Mouse (Mus musculus): ENCODE results near the gene Cd209g. TPM values are rescaled to one million over a fixed set of nuclear protein-coding genes. Genes with fewer than 3 reads are reported as not detected.

The Cd209g gene
- polyA plus RNA-seq, 1 experiment: 6.5 TPM

DNA sequence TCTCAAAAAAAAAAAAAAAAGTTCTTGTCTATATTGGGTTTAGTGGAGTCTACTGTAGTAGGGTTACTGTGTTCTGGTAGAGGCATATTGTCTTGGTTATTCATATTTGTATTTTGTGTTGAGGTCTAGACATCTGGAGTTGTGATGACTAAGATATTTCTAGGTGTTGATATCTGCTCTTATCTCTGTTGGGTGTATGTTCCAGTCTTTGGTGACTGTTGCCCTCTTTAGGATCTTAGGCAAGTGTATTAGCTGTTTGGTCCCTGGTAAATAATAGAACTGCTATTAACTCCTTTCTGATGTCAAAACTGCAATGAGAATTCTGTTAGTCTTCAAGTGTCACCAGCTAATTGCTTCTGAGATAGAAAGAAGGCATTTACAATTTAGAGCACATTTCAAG is 21.0 kb downstream of the Cd209g start:
- Histone ChIP-seq H3K36me3 (ENCODE audit: control insufficient read depth, insufficient read depth, low read length) (no peaks in the 10 kb centered on the region), H3K27me3 (replicated peaks; ENCODE audit: control insufficient read depth, insufficient read depth, low read length) (no peaks in the 10 kb centered on the region)
- DNase-seq: no peak

GRCm38 (mm10) chr8:4162786-4163185 is 28.9 kb downstream of the Cd209g start:
- TF ChIP-seq CTCF (conservative IDR thresholded peaks at IDR 0.05; ENCODE audit: insufficient read depth, insufficient read length, low read depth, low read length): no peak
- TF ChIP-seq POLR2A (IDR thresholded peaks at IDR 0.05; ENCODE audit: low read depth, low read length): no peak
- Histone ChIP-seq H3K27me3 (replicated peaks; ENCODE audit: control insufficient read depth, insufficient read depth, low read length) (no peaks in the 10 kb centered on the region), H3K27ac (ENCODE audit: insufficient read depth, low read depth, low read length) (no peak overlapping the region), H3K4me1 (ENCODE audit: control insufficient read depth, insufficient read depth, low read length) (peaks cover 4% of the 10 kb centered on the region), H3K4me3 (ENCODE audit: insufficient read depth, low read depth, low read length) (no peak overlapping the region), H3K36me3 (ENCODE audit: control insufficient read depth, insufficient read depth, low read length) (no peaks in the 10 kb centered on the region)
- no peak for DNase-seq
- WGBS: 52% methylated on average over 4 of the region's 4 CpGs

More for the DNA sequence above, 21.0 kb downstream of the Cd209g start:
- no peak overlapping the region for H3K4me3 ChIP-seq (ENCODE audit: insufficient read depth, low read depth, low read length)
- TF ChIP-seq POLR2A (IDR thresholded peaks at IDR 0.05; ENCODE audit: low read depth, low read length): no peak
- TF ChIP-seq CTCF (conservative IDR thresholded peaks at IDR 0.05; ENCODE audit: insufficient read depth, insufficient read length, low read depth, low read length): no peak
- H3K4me1 ChIP-seq (ENCODE audit: control insufficient read depth, insufficient read depth, low read length): no peaks in the 10 kb centered on the region
- no peak overlapping the region for H3K27ac ChIP-seq (ENCODE audit: insufficient read depth, low read depth, low read length)

- Histone ChIP-seq H3K4me1 (ENCODE audit: control insufficient read depth, insufficient read depth, low read length) (peaks cover 7% of the 10 kb centered on the region), H3K27ac (ENCODE audit: insufficient read depth, low read depth, low read length) (no peak overlapping the region), H3K27me3 (replicated peaks; ENCODE audit: control insufficient read depth, insufficient read depth, low read length) (no peaks in the 10 kb centered on the region), H3K36me3 (ENCODE audit: control insufficient read depth, insufficient read depth, low read length) (no peaks in the 10 kb centered on the region), H3K4me3 (ENCODE audit: insufficient read depth, low read depth, low read length) (peak overlapping the region; percentile 59)
- no peak for DNase-seq
- no peak for TF ChIP-seq POLR2A (IDR thresholded peaks at IDR 0.05; ENCODE audit: low read depth, low read length)
- WGBS: 6% methylated on average over 13 of the region's 13 CpGs
Observed at GRCm38 (mm10) chr8:4165176-4165851, 31.4 kb downstream of the Cd209g start.

DNA sequence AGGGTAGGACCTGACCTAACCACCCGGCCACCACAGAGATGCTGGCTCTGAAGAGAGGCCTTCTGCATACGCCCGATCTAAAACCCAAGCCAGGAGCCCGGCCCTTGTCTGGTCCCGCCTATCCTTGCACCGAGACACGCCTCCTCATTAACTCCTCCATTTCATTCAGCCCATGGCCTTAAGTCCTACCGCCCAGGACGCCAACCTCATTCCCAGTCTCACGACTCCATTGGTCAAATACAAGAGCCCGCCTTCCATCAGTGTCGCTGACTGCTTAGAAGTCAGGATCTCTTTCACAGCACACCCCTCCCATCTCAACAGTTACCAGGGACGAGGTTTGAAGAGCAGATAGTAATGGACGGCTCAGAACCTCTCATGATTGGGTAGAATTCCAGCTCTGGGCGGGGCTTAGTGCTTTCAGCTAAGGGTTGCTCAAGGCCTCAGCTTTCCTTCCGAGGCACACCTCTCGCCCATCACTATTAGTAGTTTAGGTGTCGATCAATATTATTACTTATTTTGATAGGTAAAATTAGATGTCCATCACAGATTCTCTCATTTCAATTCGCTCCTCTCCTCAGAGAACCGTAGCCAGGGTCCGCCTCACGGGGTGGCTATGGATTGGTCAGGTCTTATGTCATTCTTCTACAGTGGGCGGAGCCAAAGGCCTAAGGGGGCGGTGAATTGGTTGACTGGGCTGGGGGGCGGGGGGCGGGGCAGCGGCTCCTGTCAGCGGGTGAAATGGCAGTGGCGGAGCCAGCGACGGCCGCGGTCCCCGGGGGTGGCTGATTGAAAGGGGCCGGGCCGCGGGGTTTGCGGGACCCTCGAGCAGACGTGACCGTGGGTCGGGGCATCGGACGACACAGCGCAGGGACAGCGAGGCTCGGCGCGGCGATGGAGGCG is 32.2 kb downstream of the Cd209g start, which contains the start of gene Evi5l:
Evi5l (plus strand) TSS at position 716 of the 900 bp plus-strand sequence.
- WGBS: under 1% methylated on average over 51 of the region's 51 CpGs
- TF ChIP-seq POLR2A (IDR thresholded peaks at IDR 0.05; ENCODE audit: low read depth, low read length): no peak
- no peak for TF ChIP-seq CTCF (conservative IDR thresholded peaks at IDR 0.05; ENCODE audit: insufficient read depth, insufficient read length, low read depth, low read length)
- Histone ChIP-seq H3K36me3 (ENCODE audit: control insufficient read depth, insufficient read depth, low read length) (no peaks in the 10 kb centered on the region), H3K4me1 (ENCODE audit: control insufficient read depth, insufficient read depth, low read length) (peaks cover 7% of the 10 kb centered on the region), H3K27me3 (replicated peaks; ENCODE audit: control insufficient read depth, insufficient read depth, low read length) (no peaks in the 10 kb centered on the region), H3K27ac (ENCODE audit: insufficient read depth, low read depth, low read length) (no peak within 1 kb of the TSS), H3K4me3 (ENCODE audit: insufficient read depth, low read depth, low read length) (peak within 1 kb of the TSS; percentile 69)
- peak; percentile 100 for DNase-seq

DNA sequence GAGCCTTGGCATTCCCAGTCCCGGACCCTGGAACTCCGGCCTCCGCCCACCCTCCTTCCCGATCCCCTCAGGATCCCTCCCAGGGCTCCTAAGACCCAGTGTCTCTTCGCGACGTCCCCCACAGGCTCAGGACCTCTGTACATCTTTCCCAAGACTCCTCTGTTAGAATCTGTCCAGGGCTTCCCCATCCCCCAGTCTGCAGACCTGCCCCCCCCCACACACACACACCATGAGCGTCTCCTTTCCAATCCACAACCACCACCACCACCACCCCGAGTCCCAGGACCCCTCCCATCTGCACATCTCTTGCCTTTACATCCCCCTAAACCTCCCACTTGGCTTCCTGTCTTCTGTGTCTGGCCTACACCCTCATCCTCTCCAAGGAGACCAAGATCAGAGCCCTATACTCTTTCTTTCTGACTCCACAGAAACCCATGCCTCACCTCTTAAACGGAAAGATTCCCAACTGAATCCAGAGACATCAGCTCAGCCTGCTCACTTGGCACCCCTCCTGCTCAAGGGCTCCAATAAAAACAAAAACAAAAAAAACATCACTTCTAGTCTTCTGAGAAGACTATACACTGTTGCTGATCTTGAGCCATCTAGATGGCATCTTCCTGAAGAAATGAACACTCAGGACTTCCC is 33.1 kb downstream of the Cd209g start:
- Histone ChIP-seq H3K36me3 (ENCODE audit: control insufficient read depth, insufficient read depth, low read length) (no peaks in the 10 kb centered on the region), H3K4me3 (ENCODE audit: insufficient read depth, low read depth, low read length) (peak overlapping the region; percentile 69), H3K27ac (ENCODE audit: insufficient read depth, low read depth, low read length) (no peak overlapping the region), H3K4me1 (ENCODE audit: control insufficient read depth, insufficient read depth, low read length) (peaks cover 7% of the 10 kb centered on the region), H3K27me3 (replicated peaks; ENCODE audit: control insufficient read depth, insufficient read depth, low read length) (no peaks in the 10 kb centered on the region)
- DNase-seq: no peak
- WGBS: 6% methylated on average over 10 of the region's 10 CpGs
- TF ChIP-seq POLR2A (IDR thresholded peaks at IDR 0.05; ENCODE audit: low read depth, low read length) (no peak), CTCF (conservative IDR thresholded peaks at IDR 0.05; ENCODE audit: insufficient read depth, insufficient read length, low read depth, low read length) (no peak)

GRCm38 (mm10) chr8:4167918-4168317 is 34.0 kb downstream of the Cd209g start:
- Histone ChIP-seq H3K27ac (ENCODE audit: insufficient read depth, low read depth, low read length) (no peak overlapping the region), H3K4me1 (ENCODE audit: control insufficient read depth, insufficient read depth, low read length) (peaks cover 7% of the 10 kb centered on the region), H3K4me3 (ENCODE audit: insufficient read depth, low read depth, low read length) (no peak overlapping the region), H3K36me3 (ENCODE audit: control insufficient read depth, insufficient read depth, low read length) (no peaks in the 10 kb centered on the region), H3K27me3 (replicated peaks; ENCODE audit: control insufficient read depth, insufficient read depth, low read length) (no peaks in the 10 kb centered on the region)
- DNase-seq: no peak
- WGBS: 97% methylated on average over 1 of the region's 1 CpGs
- TF ChIP-seq CTCF (conservative IDR thresholded peaks at IDR 0.05; ENCODE audit: insufficient read depth, insufficient read length, low read depth, low read length) (no peak), POLR2A (IDR thresholded peaks at IDR 0.05; ENCODE audit: low read depth, low read length) (no peak)

- no peaks in the 10 kb centered on the region for H3K36me3 ChIP-seq (ENCODE audit: control insufficient read depth, insufficient read depth, low read length)
- DNase-seq: no peak
- 0 out of 2 replicates have a peak, but pooled peaks cover 2% of the 10 kb centered on the region for H3K4me1 ChIP-seq (ENCODE audit: control insufficient read depth, insufficient read depth, low read length)
- H3K27ac ChIP-seq (ENCODE audit: insufficient read depth, low read depth, low read length): no peak overlapping the region
- WGBS: 78% methylated on average over 3 of the region's 3 CpGs
- no peak overlapping the region for H3K4me3 ChIP-seq (ENCODE audit: insufficient read depth, low read depth, low read length)
- H3K27me3 ChIP-seq (replicated peaks; ENCODE audit: control insufficient read depth, insufficient read depth, low read length): no peaks in the 10 kb centered on the region
- no peak for TF ChIP-seq CTCF (conservative IDR thresholded peaks at IDR 0.05; ENCODE audit: insufficient read depth, insufficient read length, low read depth, low read length)
- TF ChIP-seq POLR2A (IDR thresholded peaks at IDR 0.05; ENCODE audit: low read depth, low read length): no peak
Observed at GRCm38 (mm10) chr8:4172486-4172885, 38.6 kb downstream of the Cd209g start.
